Mouse (Mus musculus) heart, postnatal 0 days (tissue): ENCODE data around the gene Zfp772. TPM values are rescaled to one million over a fixed set of nuclear protein-coding genes. Genes with fewer than 3 reads are reported as not detected.
"Not testable (repeated sequence)": the region's sequence is repeated elsewhere in the genome, so short reads cannot be mapped to it uniquely, and the experiment has no call there.

ENCODE experiments used
- ATAC-seq: fragments of 200-750 bp; cut with Nextera tagmentation; 2 replicates; pipeline ENCODE4 v1.8.0; 2017; ENCODE audit warnings: low read depth, moderate number of reproducible peaks, moderate library complexity; ENCODE audit not compliant: insufficient read depth
- DNase-seq: peaks from one replicate; pipeline ENCODE4 v3.0.0-alpha.2; 2016; ENCODE audit warnings: low spot score
- H3K27ac ChIP-seq: fragments of 300-500 bp; sonication (generic); 2 replicates; pipeline ENCODE4 v1.5.1; 2014; ENCODE audit warnings: low read depth, mild to moderate bottlenecking
- H3K27me3 ChIP-seq: fragments of 300-500 bp; sonication (generic); 2 replicates; pipeline ENCODE4 v1.6.1; 2014; ENCODE audit warnings: low read length, mixed read lengths; ENCODE audit not compliant: control insufficient read depth, insufficient read depth
- H3K36me3 ChIP-seq: fragments of 300-500 bp; sonication (generic); replicated peaks from 2 replicates; pipeline ENCODE4 v1.6.1; 2014; ENCODE audit warnings: low read length, mixed read lengths; ENCODE audit not compliant: control insufficient read depth, insufficient read depth
- H3K4me1 ChIP-seq: fragments of 300-500 bp; sonication (generic); 2 replicates; pipeline ENCODE4 v1.6.1; 2014; ENCODE audit warnings: antibody characterized with exemption; ENCODE audit not compliant: control insufficient read depth, insufficient read depth
- H3K4me2 ChIP-seq: fragments of 300-500 bp; sonication (generic); 2 replicates; pipeline ENCODE4 v1.6.1; 2014; ENCODE audit warnings: low read depth, mild to moderate bottlenecking, low read length, moderate library complexity
- H3K4me3 ChIP-seq: fragments of 300-500 bp; sonication (generic); 2 replicates; pipeline ENCODE4 v1.5.1; 2014; ENCODE audit warnings: low read depth, low read length
- H3K9ac ChIP-seq: fragments of 300-500 bp; sonication (generic); replicated peaks from 2 replicates; pipeline ENCODE4 v1.6.1; 2014; ENCODE audit warnings: low read depth, low read length, mixed read lengths
- H3K9me3 ChIP-seq: fragments of 300-500 bp; sonication (generic); replicated peaks from 2 replicates; pipeline ENCODE4 v1.6.1; 2016; ENCODE audit warnings: low read length; ENCODE audit not compliant: control insufficient read depth
- CTCF ChIP-seq: IDR thresholded peaks from 2 replicates; pipeline ENCODE4 v1.5.1; 2016; ENCODE audit warnings: antibody characterized with exemption, control low read depth, low read depth
- EP300 ChIP-seq: IDR thresholded peaks from 2 replicates; pipeline ENCODE4 v1.6.1; 2016; ENCODE audit warnings: antibody characterized with exemption, low read depth
- WGBS: fragments of 180-500 bp; shearing (Covaris S2); extraction: QIAGEN DNeasy Blood & Tissue Kit; methylation state at CpG from one replicate; pipeline ENCODE4 v1.1.7; 2014; 5-methylcytosine and 5-hydroxymethylcytosine counted together
- polyA plus RNA-seq: library from polyadenylated mRNA; unstranded; fragments of >200 nt; fragmentation: Nextera tagmentation; extraction: Ambion mirVana; gene quantifications from 2 replicates; pipeline ENCODE4 v1.2.1, GENCODE M21; 2015
- total RNA-seq: library from RNA; depleted of rRNA; stranded (reverse); fragments of >200 nt; gene quantifications from 2 replicates; pipeline ENCODE4 v1.2.3, GENCODE M21; 2014; ENCODE audit warnings: low replicate concordance; rRNA removed

Gene Zfp772
- total RNA-seq, result 2.2 and 2.4 TPM in 2 replicates
- 2.3 and 2.8 TPM in 2 replicates for polyA plus RNA-seq

DNA sequence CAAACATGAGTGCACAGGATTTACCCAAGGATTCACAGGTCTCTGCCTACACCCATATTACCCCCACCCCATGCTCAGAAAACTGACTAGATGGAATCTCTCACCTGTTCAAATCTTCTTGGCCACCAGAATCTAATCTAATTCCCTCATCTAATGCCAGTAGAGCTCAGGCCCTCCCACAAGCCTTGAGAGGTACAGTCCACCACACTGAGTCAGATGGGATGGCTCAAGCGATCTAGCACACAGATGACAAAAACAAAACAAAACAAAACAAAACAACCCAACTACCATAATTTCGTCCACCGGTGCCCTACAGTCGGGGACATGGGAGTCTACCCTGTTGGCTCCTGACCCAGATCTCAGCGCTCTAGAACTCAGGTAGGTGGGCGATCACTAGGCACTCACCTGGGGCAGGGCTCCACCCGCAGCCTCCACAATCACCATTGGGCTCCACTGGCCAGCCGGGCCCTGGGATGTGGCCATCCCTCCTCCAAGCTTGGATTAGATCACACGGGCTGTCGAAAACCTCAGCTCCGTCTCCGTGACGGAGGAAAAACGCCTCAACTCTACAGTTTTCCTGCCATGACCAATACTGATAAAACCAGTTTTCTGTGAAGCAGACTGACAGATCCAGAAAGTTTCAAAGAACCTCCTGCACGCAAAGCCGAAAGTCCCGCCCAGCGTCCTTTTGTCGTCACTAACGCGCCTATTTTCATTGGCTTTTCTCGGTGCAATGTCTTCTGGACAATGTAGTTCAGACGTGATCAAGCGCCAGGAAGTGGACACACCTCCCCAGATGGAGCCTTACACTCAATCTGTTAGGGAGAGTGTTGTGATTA is at the start of gene Zfp772:
TSS of gene Zfp772 (minus strand) at position 686 of the 839 bp plus-strand sequence.
- not testable (repeated sequence) for H3K4me1 ChIP-seq, H3K9me3 ChIP-seq, ATAC-seq, DNase-seq, H3K27ac ChIP-seq, H3K36me3 ChIP-seq, H3K27me3 ChIP-seq
- under 1% methylated on average over 24 of the region's 24 CpGs for WGBS
- Histone ChIP-seq H3K9ac (peak within 1 kb of the TSS; percentile 45), H3K4me3 (peak within 1 kb of the TSS; percentile 54), H3K4me2 (peak within 1 kb of the TSS; percentile 57)

DNA sequence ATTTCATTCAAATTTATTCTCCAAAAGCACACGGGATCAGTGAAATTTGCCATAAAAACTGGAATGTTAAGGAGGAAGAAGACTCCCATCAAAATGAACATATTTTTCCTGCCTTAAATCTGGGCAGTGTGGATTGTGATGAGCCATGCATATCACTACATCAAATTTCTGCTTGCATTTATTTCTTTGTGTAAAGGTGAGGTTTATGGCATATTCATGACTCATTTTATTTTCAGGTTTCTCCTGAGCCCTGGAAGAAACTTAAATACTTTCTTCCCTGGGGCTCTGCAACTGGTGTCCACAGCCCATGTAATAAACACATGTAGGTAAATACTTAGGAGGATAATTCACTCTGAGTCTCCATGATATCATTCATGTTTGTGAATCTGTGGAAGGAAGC is 37.4 kb upstream of the Zfp772 start, which contains the start of gene Vmn2r29:
TSS of gene Vmn2r29 (minus strand) at position 101 of the 400 bp plus-strand sequence.
- not testable (repeated sequence) for H3K27me3 ChIP-seq, H3K36me3 ChIP-seq, H3K4me1 ChIP-seq, H3K27ac ChIP-seq, H3K4me2 ChIP-seq, H3K9me3 ChIP-seq, DNase-seq, H3K4me3 ChIP-seq, ATAC-seq, H3K9ac ChIP-seq
- no CpG with 5 or more reads among the region's 1 CpGs for WGBS

DNA sequence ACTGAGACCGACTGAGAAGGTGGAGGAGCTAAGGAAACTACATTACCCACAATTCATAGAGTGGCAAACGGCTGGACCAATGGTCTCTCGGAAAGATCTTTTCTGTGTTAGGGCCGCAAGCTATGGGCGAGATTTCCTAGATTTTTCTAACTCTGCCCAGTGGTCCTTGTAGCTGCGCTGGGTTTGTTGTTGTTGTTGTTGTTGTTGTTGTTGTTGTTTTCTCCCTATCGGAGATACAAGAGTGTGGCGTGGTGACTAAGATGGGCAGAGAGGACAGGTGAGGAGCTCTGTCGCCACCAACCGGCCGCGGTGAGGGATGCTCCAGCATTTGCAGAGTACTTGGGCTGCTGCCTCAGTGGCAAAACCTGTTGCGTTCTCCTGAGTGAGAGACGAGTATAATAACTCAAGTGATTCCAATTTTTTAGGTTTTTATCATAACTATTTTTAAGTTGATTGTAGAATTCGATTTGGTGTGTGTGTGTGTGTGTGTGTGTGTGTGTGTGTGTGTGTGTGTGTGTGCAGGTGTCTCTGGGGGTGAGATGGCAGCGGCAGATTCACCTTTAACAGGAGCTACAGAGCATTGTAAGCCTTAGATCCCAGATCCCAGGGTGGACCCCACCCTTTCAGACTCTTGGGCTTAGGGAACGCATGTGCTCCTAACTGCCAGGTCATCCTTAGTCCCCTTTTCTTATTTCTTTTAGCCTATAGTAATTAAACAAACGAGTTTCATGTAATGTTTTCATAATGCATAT is 21.4 kb downstream of the Zfp772 start:
- peak; percentile 55 for DNase-seq

DNA sequence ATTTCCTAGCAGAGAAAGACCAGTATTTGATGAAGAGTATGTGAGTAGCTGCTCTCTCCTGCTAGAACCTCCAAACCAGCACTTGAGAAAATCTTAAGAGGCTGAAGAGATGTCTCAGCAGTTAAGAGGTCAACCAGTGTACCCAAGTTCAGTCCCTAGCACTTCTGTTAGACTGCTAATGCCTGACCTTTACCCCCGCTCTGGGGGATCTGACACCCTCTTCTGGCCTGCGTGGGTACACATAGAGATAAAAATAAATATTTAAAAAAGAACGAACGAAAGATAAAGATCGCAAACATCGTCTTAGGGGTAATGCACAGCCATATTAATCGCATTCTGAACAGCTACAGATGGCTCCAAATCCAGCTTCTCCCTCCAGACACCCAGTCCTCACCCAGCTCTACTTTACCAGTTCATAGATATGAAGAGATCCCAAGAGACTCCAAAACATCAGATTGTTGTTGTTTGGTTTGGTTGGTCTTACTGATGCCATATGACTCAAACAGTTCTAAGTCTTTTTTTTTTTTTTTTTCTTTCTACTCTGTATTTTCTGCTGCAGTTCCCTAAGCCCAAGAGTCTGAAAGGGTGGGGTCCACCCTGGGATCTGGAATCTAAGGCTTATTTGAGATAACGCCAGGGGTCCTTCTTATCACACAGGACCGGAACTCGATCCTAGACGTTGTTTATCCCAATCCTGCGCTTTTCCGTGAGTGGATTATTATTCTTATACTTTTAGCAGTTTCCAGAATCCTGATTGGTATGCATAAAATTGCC is 22.2 kb downstream of the Zfp772 start:
- H3K9ac ChIP-seq, result no peak overlapping the region
- no peak for TF ChIP-seq EP300
- TF ChIP-seq CTCF, result no peak
- no peak for DNase-seq

More for the DNA sequence above, 21.4 kb downstream of the Zfp772 start:
- no peaks in the 10 kb centered on the region for H3K4me1 ChIP-seq
- TF ChIP-seq CTCF (peak; percentile 57), EP300 (no peak)
- H3K36me3 ChIP-seq, result 0 out of 2 replicates have a peak, but pooled peaks cover under 1% of the 10 kb centered on the region
- H3K4me2 ChIP-seq, result peak overlapping the region; percentile 62
- H3K27me3 ChIP-seq, result no peaks in the 10 kb centered on the region
- no peak overlapping the region for H3K27ac ChIP-seq
- 11% methylated on average over 18 of the region's 18 CpGs for WGBS
- no peak overlapping the region for H3K9ac ChIP-seq
- peak; percentile 84 for ATAC-seq
- H3K9me3 ChIP-seq, result no peaks in the 10 kb centered on the region
- H3K4me3 ChIP-seq, result peak overlapping the region; percentile 63

DNA sequence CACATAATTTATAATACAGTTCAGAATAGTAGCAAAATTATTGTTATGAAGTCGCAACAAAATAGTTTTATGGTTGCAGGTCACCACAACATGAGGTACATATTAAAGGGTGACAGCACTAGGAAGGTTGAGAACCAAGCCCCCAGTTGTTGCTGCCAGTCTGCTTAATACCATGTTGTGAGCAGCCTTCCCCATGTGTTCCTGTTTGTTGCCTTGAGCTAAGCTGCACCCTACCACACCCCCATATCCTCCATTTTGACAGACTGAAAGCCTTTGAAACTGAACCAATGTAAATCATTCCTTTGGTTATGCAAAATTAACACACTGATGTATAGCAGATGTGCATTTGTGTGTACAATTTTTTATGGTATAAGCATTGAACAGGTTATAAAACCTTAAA is 23.9 kb downstream of the Zfp772 start:
- H3K4me1 ChIP-seq, result no peaks in the 10 kb centered on the region
- H3K27ac ChIP-seq, result no peak overlapping the region
- DNase-seq, result no peak
- H3K27me3 ChIP-seq, result no peaks in the 10 kb centered on the region
- no peak overlapping the region for H3K9ac ChIP-seq
- no peak overlapping the region for H3K4me3 ChIP-seq
- no peaks in the 10 kb centered on the region for H3K9me3 ChIP-seq
- H3K4me2 ChIP-seq, result no peak overlapping the region
- WGBS, result 89% methylated on average over 1 of the region's 1 CpGs
- no peak for TF ChIP-seq EP300
- ATAC-seq, result no peak
- peaks cover 24% of the 10 kb centered on the region for H3K36me3 ChIP-seq

More for the DNA sequence above, 22.2 kb downstream of the Zfp772 start:
- ATAC-seq, result no peak
- Histone ChIP-seq H3K9me3 (no peaks in the 10 kb centered on the region), H3K4me3 (peak overlapping the region; percentile 63), H3K27me3 (no peaks in the 10 kb centered on the region), H3K4me2 (peak overlapping the region; percentile 62), H3K27ac (no peak overlapping the region), H3K36me3 (peaks cover 8% of the 10 kb centered on the region), H3K4me1 (no peaks in the 10 kb centered on the region)
- WGBS, result 29% methylated on average over 13 of the region's 13 CpGs
